Mouse (Mus musculus): ENCODE measurements around the gene Gm9046.
"Not testable (repeated sequence)": the region's sequence is repeated elsewhere in the genome, so short reads cannot be mapped to it uniquely, and the experiment has no call there.

Gm9046 gene

GRCm38 (mm10) chr10:118343155-118343554, at the start of gene Gm9046:
Gene Gm9046, minus strand, starts transcription at chr10:118343255.
- DNase-seq = not testable (repeated sequence)

DNA sequence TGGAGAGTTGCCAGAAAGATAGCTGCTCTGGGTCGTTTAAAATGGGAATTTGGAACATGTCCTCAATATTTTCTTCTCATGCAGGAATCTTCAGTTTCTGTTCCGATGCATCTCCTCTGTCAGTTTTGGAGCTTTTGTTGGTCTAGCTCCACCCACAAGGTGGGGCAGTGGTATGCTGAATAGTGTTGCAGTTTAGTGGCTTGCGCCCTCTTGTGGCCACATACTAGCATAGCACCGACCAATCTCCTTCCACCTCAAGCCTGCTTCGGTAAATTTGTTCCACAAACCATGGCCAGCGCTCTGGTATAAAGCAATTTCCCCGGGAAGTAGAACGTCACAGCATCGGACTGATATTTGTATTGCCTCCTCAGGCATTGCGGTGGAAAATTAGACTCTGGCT, 27.4 kb upstream of the Gm9046 start:
- DNase-seq = peak; percentile 90 to 92

DNA sequence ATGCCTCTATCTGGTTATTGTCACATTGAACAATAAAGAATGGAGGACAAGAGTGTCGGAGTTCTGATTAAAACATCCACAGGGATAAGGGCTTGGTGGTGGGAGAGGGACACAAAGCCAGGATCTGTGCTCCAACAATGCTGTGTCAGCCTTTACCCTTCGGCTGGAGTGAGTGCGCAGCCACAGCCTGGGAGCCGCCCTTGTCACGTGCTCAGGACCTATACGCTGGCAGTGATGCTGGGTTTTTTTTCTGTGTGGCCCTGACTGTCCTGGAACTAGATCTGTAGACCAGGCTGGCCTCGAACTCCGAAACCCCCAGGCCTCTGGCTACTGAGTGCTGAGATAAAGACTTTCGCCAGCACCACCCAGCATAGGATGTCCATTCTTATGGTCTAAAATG, 26.5 kb upstream of the Gm9046 start:
- DNase-seq = no peak

DNA sequence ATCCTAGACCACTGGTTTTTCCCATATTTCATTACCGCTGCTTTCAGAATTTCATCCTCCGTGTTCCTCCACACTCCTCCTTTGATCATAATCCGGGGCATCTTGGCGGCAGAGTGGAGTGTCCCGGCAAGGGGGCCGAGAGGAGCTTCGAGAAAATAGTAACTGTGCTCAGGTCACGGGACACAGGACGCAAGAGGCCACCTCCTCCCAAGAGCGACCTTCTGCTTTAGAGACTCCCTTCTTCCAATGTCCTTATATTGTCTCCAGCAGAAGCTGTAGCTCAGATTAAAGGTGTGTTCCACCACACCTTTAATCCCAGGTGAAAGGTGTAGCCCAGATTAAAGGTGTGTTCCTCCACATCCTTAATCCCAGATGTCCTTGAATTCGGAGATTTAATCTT, 10.9 kb upstream of the Gm9046 start, which contains the start of gene Gm9049:
Gm9049 (minus strand) TSS at position 101 of the 400 bp plus-strand sequence.
- not testable (repeated sequence) for DNase-seq

GRCm38 (mm10) chr10:118348579-118348978, 5.5 kb upstream of the Gm9046 start, which contains the start of gene Gm9048:
Gene Gm9048, minus strand, starts transcription at chr10:118348679.
- not testable (repeated sequence) for DNase-seq

DNA sequence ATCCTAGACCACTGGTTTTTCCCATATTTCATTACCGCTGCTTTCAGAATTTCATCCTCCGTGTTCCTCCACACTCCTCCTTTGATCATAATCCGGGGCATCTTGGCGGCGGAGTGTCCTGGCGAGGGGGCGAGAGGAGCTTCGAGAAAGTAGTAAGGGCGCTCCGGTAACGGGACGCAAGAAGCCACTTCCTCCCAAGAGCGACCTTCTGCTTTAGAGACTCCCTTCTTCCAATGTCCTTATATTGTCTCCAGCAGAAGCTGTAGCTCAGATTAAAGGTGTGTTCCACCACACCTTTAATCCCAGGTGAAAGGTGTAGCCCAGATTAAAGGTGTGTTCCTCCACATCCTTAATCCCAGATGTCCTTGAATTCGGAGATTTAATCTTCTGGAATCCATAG, 5.3 kb downstream of the Gm9046 start, which contains the start of gene Gm9045:
Gm9045 (minus strand) TSS at position 101 of the 400 bp plus-strand sequence.
- DNase-seq = not testable (repeated sequence)

- not testable (repeated sequence) for DNase-seq
Measured at GRCm38 (mm10) chr10:118332308-118332707, 10.7 kb downstream of the Gm9046 start, which contains the start of gene Gm9044. Gene Gm9044, minus strand, starts transcription at chr10:118332408.

DNA sequence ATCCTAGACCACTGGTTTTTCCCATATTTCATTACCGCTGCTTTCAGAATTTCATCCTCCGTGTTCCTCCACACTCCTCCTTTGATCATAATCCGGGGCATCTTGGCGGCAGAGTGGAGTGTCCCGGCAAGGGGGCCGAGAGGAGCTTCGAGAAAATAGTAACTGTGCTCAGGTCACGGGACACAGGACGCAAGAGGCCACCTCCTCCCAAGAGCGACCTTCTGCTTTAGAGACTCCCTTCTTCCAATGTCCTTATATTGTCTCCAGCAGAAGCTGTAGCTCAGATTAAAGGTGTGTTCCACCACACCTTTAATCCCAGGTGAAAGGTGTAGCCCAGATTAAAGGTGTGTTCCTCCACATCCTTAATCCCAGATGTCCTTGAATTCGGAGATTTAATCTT, 16.2 kb downstream of the Gm9046 start, which contains the start of gene Gm9040:
Gm9040 (minus strand) TSS at position 101 of the 400 bp plus-strand sequence.
- not testable (repeated sequence) for DNase-seq

GRCm38 (mm10) chr10:118319024-118319423, 24.0 kb downstream of the Gm9046 start:
- no peak for DNase-seq

GRCm38 (mm10) chr10:118302133-118302532, 40.9 kb downstream of the Gm9046 start:
- not testable (repeated sequence) for DNase-seq

DNA sequence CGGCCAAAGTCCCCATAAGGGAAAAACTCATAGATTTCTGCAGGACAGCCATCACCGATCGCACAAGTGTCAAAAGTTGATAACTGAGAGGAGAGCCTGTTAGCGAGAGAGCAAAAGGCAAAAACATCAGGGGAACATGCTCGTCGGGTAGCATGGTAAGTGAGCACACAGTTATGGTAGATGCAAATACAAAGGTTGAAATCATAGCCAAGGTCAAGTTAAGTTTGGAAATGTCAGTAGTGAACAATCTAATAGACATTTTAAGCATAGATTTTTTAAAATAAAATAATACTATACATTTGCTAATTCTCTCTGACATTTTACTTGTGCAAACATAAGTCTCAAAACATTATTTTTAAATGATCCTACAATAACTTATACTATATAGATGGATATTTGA, 48.1 kb downstream of the Gm9046 start, which contains the start of gene Iltifb:
Iltifb (minus strand) TSS at position 101 of the 400 bp plus-strand sequence.
- DNase-seq = no peak

Data from cerebellum, postnatal 14 days (tissue).